Mouse (Mus musculus): Measurements from ENCODE around the gene Kbtbd12. TPM values are rescaled to one million over a fixed set of nuclear protein-coding genes. Genes with fewer than 3 reads are reported as not detected.
A peak's percentile ranks its signal among the peaks of the same experiment; 100 is the strongest.

Gene Kbtbd12
- polyA plus RNA-seq, 1 experiment from 2014 or later, result 0.33 TPM

DNA sequence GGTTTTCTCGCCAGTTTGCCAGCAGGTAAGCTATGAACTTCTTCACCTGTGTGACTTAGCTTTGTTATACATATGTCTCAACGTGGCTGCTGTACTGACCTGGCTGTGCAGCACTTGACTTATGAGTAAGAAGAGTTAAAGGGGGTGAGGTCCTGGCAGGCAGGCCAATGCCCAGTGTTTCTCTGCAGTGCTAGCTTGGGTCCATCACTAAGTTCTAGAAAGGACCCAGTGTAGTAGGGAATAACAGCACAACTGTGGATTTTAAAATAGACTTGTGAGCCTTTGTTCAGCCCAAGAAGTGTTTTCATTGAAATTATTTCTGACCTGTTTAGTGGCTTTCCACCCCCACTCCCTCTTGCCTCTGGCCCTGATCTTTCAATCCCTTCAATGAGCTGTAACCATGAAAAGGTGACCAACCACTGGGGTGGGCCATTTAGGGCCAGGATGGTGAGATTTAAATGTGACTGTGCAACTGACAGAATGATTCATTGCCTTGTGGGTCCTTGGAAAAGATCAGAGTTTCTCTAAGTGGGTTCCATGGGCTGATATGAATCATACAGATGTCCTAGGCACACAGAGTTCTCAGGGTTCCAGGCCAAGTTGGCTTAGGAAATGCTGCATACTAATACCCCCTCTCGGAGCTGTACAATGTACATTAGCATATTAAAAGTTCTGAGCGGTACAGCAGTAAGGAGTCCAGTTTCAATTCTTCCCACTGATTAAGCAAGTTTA lies 10.0 kb upstream of the Kbtbd12 start:
- 54% methylated on average over 4 of the region's 4 CpGs for WGBS
- H3K27me3 ChIP-seq (ENCODE audit: control insufficient read depth, insufficient read depth, low read length), result no peaks in the 10 kb centered on the region
- H3K36me3 ChIP-seq (ENCODE audit: control insufficient read depth, insufficient read depth, low read length), result no peaks in the 10 kb centered on the region
- no peak overlapping the region for H3K4me3 ChIP-seq (replicated peaks; ENCODE audit: low read depth, low read length)
- no peak overlapping the region for H3K4me2 ChIP-seq (ENCODE audit: low read length)
- H3K27ac ChIP-seq (replicated peaks; ENCODE audit: low read depth, low read length), result no peak overlapping the region
- DNase-seq, result no peak
- H3K9ac ChIP-seq (replicated peaks; ENCODE audit: low read length), result no peak overlapping the region
- no peak for ATAC-seq (ENCODE audit: low FRiP score, low TSS enrichment)
- H3K4me1 ChIP-seq (ENCODE audit: control insufficient read depth, insufficient read depth, low read length), result no peaks in the 10 kb centered on the region
- no peaks in the 10 kb centered on the region for H3K9me3 ChIP-seq (ENCODE audit: control insufficient read depth, low read length)

DNA sequence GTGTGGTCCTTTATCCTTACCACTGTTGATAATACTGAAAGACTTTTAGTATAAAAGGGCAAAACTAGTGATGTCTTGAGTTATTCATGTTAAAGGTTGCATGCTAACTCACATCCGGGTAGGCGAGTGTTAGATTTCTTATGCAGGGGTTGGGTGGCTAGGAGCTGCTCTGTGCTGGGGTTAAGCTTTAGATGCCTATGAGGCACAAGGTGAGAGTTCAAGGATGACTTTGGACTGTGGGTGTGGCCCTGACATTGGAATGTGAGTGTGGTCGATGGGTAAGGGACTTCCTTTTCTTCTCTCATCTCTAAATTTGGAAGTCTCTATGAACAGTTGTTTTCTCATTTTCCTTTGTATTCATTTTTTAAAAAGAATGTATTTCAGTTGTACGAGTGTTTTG lies 7.0 kb upstream of the Kbtbd12 start:
- 83% methylated on average over 4 of the region's 4 CpGs for WGBS
- no peaks in the 10 kb centered on the region for H3K36me3 ChIP-seq (ENCODE audit: control insufficient read depth, insufficient read depth, low read length)

DNA sequence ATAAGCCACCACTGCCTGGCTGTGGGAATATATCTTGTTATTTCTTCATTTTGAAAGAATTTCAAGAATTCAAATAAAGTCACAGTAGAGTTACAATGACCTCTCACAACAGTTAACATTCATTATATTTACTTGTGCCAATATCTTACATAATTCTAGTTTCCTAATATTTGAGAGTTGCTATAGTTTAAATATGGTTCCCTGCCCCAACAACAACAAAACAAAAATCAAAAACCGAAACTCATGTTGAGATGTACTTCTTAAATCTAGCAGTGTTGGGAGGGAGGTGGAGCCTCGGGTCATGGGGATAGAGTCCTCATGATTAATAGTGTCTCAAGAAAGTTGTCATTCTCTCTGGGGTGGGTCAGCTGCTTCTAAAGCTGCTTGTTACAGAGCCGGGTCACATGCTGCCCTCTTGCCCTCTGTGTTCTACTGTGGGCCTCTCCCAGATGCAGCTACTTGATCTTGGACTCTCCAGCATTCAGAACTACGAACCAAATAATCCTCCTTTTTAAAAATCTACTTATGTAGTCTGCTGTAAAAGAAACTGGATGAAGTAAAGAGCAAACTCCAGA lies 3.7 kb upstream of the Kbtbd12 start:
- Histone ChIP-seq H3K27me3 (ENCODE audit: control insufficient read depth, insufficient read depth, low read length) (no peaks in the 10 kb centered on the region), H3K9me3 (ENCODE audit: control insufficient read depth, low read length) (peaks cover 7% of the 10 kb centered on the region), H3K4me2 (ENCODE audit: low read length) (no peak overlapping the region), H3K4me1 (ENCODE audit: control insufficient read depth, insufficient read depth, low read length) (peaks cover 14% of the 10 kb centered on the region), H3K4me3 (replicated peaks; ENCODE audit: low read depth, low read length) (no peak overlapping the region), H3K27ac (replicated peaks; ENCODE audit: low read depth, low read length) (no peak overlapping the region), H3K9ac (replicated peaks; ENCODE audit: low read length) (no peak overlapping the region), H3K36me3 (ENCODE audit: control insufficient read depth, insufficient read depth, low read length) (no peaks in the 10 kb centered on the region)
- ATAC-seq (ENCODE audit: low FRiP score, low TSS enrichment), result no peak
- no peak for DNase-seq
- 47% methylated on average over 4 of the region's 4 CpGs for WGBS

More for the DNA sequence above, 7.0 kb upstream of the Kbtbd12 start:
- DNase-seq (no peak), ATAC-seq (ENCODE audit: low FRiP score, low TSS enrichment) (no peak)
- Histone ChIP-seq H3K9ac (replicated peaks; ENCODE audit: low read length) (no peak overlapping the region), H3K4me1 (ENCODE audit: control insufficient read depth, insufficient read depth, low read length) (peaks cover 9% of the 10 kb centered on the region), H3K27me3 (ENCODE audit: control insufficient read depth, insufficient read depth, low read length) (no peaks in the 10 kb centered on the region), H3K27ac (replicated peaks; ENCODE audit: low read depth, low read length) (no peak overlapping the region), H3K4me2 (ENCODE audit: low read length) (no peak overlapping the region), H3K4me3 (replicated peaks; ENCODE audit: low read depth, low read length) (no peak overlapping the region), H3K9me3 (ENCODE audit: control insufficient read depth, low read length) (no peaks in the 10 kb centered on the region)

DNA sequence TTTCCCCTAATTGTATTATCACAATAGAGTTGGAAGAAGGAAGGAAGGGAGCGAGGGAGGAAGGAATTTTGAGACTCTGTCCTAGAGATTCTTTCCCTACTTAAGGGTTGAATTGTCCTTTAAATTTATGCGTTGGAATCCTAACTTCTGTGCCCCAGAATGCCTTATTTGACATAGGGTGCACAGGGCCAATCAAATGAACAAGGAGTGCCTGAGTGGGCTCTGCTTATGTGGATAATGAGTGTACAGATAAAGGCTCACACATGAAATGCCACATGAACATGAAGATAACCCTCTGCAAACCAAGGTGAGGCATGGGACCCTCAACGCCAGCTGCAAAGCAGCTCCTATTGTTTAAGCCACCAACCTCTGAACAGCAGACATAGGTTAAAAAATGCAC lies 2.6 kb upstream of the Kbtbd12 start:
- Histone ChIP-seq H3K4me1 (ENCODE audit: control insufficient read depth, insufficient read depth, low read length) (peaks cover 14% of the 10 kb centered on the region), H3K36me3 (ENCODE audit: control insufficient read depth, insufficient read depth, low read length) (no peaks in the 10 kb centered on the region), H3K27me3 (ENCODE audit: control insufficient read depth, insufficient read depth, low read length) (no peaks in the 10 kb centered on the region), H3K4me2 (ENCODE audit: low read length) (peak overlapping the region; percentile 45), H3K4me3 (replicated peaks; ENCODE audit: low read depth, low read length) (no peak overlapping the region), H3K27ac (replicated peaks; ENCODE audit: low read depth, low read length) (peak overlapping the region; percentile 60), H3K9ac (replicated peaks; ENCODE audit: low read length) (peak overlapping the region; percentile 26; the same call in 1 of the 2 replicates), H3K9me3 (ENCODE audit: control insufficient read depth, low read length) (peaks cover 7% of the 10 kb centered on the region)
- ATAC-seq (ENCODE audit: low FRiP score, low TSS enrichment) (no peak), DNase-seq (peak; percentile 23)
- WGBS, result 13% methylated on average over 3 of the region's 3 CpGs

DNA sequence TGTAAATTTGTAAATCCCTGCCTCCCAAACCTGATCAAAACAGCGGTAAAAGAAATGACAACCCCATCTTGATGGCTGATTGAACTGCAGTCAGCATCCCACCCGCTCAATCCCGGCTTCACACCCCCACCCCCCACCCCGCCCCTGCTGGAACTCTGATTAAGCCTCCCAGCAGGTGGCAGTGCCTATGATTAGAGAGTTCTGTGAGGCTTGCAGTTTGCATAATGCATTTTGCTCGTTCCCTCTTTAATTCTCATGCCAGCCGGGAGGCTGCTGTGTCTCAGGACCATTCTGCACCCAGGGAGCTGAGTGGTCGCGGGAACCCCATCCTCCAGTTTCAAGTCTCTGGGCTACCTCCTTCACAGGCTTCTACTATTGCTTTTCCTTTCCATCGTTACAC lies 2.2 kb upstream of the Kbtbd12 start:
- peaks cover 7% of the 10 kb centered on the region for H3K9me3 ChIP-seq (ENCODE audit: control insufficient read depth, low read length)
- peak; percentile 85 for DNase-seq
- peak overlapping the region; percentile 60 for H3K27ac ChIP-seq (replicated peaks; ENCODE audit: low read depth, low read length)
- H3K9ac ChIP-seq (replicated peaks; ENCODE audit: low read length), result peak overlapping the region; percentile 26; the same call in 1 of the 2 replicates
- no peak overlapping the region for H3K4me3 ChIP-seq (replicated peaks; ENCODE audit: low read depth, low read length)
- no peaks in the 10 kb centered on the region for H3K36me3 ChIP-seq (ENCODE audit: control insufficient read depth, insufficient read depth, low read length)
- WGBS, result 2% methylated on average over 9 of the region's 9 CpGs
- H3K27me3 ChIP-seq (ENCODE audit: control insufficient read depth, insufficient read depth, low read length), result no peaks in the 10 kb centered on the region
- H3K4me1 ChIP-seq (ENCODE audit: control insufficient read depth, insufficient read depth, low read length), result peaks cover 14% of the 10 kb centered on the region
- peak; percentile 48; the same call in 1 of the 2 replicates for ATAC-seq (ENCODE audit: low FRiP score, low TSS enrichment)
- peak overlapping the region; percentile 45 for H3K4me2 ChIP-seq (ENCODE audit: low read length)

DNA sequence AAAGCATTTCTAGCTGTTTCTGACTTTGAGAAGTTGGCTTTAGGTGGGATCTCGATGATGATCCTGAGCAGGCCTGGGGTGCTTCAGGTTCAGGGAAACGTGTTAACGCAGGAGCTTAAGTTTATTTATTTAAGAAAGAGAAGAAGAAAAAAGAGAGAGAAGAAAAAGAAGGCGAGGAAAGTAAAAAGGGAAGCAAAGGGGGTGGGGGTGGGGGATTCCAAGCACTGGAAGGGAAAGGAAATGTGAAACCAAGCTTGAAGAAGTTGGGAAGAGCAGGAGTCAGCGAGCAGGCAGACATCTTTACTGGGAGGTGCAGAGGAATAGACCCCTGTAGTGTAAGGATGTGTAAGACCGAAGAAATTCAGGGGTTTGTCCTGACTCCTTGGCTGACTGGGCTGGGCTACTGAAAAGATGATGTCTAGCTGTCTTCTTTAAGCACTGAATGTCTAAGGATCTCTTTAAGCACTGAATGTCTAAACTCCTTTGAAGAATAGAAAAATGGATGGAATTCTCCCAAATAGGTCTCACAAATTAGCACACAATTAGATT lies 1.7 kb upstream of the Kbtbd12 start:
- DNase-seq (no peak), ATAC-seq (ENCODE audit: low FRiP score, low TSS enrichment) (no peak)
- Histone ChIP-seq H3K27me3 (ENCODE audit: control insufficient read depth, insufficient read depth, low read length) (no peaks in the 10 kb centered on the region), H3K4me2 (ENCODE audit: low read length) (peak overlapping the region; percentile 45), H3K9ac (replicated peaks; ENCODE audit: low read length) (0 out of 2 replicates have a peak overlapping the region, but pooled peaks have one; percentile 26), H3K4me1 (ENCODE audit: control insufficient read depth, insufficient read depth, low read length) (peaks cover 14% of the 10 kb centered on the region), H3K36me3 (ENCODE audit: control insufficient read depth, insufficient read depth, low read length) (no peaks in the 10 kb centered on the region), H3K9me3 (ENCODE audit: control insufficient read depth, low read length) (peaks cover 7% of the 10 kb centered on the region), H3K27ac (replicated peaks; ENCODE audit: low read depth, low read length) (0 out of 2 replicates have a peak overlapping the region, but pooled peaks have one; percentile 38), H3K4me3 (replicated peaks; ENCODE audit: low read depth, low read length) (no peak overlapping the region)
- WGBS, result 24% methylated on average over 6 of the region's 6 CpGs

DNA sequence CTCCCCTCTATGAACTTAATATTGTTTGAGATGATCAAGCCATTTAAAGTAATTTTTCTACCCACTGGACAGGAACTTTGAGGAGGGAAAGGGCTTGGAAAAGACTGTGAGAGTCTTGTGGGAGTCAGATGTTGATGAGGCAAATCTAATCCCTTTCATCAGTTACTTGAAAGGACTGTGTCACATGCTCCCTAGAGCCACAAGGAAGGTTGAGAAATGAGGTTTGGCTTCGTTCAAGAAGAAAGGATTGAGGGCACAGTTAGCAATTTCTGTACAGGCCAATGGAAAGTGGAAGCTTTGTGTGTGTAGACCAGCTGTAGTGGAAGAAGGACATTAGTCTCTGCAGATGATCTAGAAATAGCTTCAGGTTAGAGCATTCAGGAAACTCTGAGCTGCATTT lies 1.2 kb upstream of the Kbtbd12 start:
- H3K4me1 ChIP-seq (ENCODE audit: control insufficient read depth, insufficient read depth, low read length), result peaks cover 14% of the 10 kb centered on the region
- ATAC-seq (ENCODE audit: low FRiP score, low TSS enrichment), result no peak
- no peaks in the 10 kb centered on the region for H3K36me3 ChIP-seq (ENCODE audit: control insufficient read depth, insufficient read depth, low read length)
- H3K9ac ChIP-seq (replicated peaks; ENCODE audit: low read length), result no peak overlapping the region
- no peak overlapping the region for H3K4me3 ChIP-seq (replicated peaks; ENCODE audit: low read depth, low read length)
- H3K9me3 ChIP-seq (ENCODE audit: control insufficient read depth, low read length), result peaks cover 7% of the 10 kb centered on the region
- no peak overlapping the region for H3K4me2 ChIP-seq (ENCODE audit: low read length)
- no peak for DNase-seq
- 17% methylated on average over 1 of the region's 1 CpGs for WGBS
- no peaks in the 10 kb centered on the region for H3K27me3 ChIP-seq (ENCODE audit: control insufficient read depth, insufficient read depth, low read length)
- H3K27ac ChIP-seq (replicated peaks; ENCODE audit: low read depth, low read length), result 0 out of 2 replicates have a peak overlapping the region, but pooled peaks have one; percentile 38

DNA sequence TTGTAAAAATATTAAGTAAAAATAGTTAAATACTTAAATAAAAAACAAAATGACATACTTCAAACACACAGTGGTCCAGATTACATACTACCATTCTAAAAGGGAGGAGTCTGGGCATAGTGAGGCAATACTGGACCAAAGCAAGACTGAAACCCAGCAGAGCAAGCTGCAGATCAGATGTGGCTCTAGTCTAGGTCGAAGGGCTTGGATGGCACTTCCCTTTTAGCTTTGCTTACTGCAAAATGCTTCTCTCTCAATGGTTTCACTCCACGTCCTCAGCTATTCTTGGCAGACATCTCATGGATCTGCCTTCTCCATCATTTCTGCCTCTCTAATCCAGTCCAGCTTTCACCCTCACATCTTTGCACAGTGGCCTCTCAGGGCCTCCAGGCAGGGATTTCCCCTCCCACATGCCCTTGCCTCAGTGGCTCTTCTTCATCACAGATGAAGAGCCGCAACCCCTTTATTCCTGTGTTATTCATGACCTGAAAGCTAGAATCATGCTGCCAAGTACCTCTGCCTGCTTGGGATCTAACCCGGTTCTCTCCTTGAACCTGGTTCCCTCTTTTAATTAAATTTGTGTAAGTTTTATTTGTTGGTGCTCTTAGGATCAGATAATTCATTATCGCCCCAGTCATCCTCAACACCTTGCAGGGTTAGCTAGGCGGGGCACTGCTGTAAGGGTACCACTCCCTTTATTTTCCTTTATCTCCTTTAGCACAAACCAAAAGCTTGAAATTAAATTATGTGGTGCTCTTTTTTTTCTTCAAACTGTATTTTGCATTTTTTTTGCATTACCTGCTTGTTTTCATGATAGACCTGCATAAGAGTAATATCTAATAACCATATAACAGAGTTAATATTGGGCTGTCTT lies 1.6 kb downstream of the Kbtbd12 start:
- Histone ChIP-seq H3K9ac (replicated peaks; ENCODE audit: low read length) (no peak overlapping the region), H3K27me3 (ENCODE audit: control insufficient read depth, insufficient read depth, low read length) (no peaks in the 10 kb centered on the region), H3K4me1 (ENCODE audit: control insufficient read depth, insufficient read depth, low read length) (peaks cover 14% of the 10 kb centered on the region), H3K4me2 (ENCODE audit: low read length) (no peak overlapping the region), H3K36me3 (ENCODE audit: control insufficient read depth, insufficient read depth, low read length) (no peaks in the 10 kb centered on the region), H3K9me3 (ENCODE audit: control insufficient read depth, low read length) (peaks cover 7% of the 10 kb centered on the region), H3K27ac (replicated peaks; ENCODE audit: low read depth, low read length) (no peak overlapping the region), H3K4me3 (replicated peaks; ENCODE audit: low read depth, low read length) (no peak overlapping the region)
- ATAC-seq (ENCODE audit: low FRiP score, low TSS enrichment), result no peak
- 90% methylated on average over 6 of the region's 6 CpGs for WGBS
- DNase-seq, result no peak
